Mouse (Mus musculus) kidney, adult 9 months (tissue): Measurements from ENCODE around the gene Spag4.
A peak's percentile ranks its signal among the peaks of the same experiment; 100 is the strongest.

ENCODE experiments used
- DNase-seq: peaks from one replicate; pipeline ENCODE4 v3.0.0; 2022

Gene Spag4

DNA sequence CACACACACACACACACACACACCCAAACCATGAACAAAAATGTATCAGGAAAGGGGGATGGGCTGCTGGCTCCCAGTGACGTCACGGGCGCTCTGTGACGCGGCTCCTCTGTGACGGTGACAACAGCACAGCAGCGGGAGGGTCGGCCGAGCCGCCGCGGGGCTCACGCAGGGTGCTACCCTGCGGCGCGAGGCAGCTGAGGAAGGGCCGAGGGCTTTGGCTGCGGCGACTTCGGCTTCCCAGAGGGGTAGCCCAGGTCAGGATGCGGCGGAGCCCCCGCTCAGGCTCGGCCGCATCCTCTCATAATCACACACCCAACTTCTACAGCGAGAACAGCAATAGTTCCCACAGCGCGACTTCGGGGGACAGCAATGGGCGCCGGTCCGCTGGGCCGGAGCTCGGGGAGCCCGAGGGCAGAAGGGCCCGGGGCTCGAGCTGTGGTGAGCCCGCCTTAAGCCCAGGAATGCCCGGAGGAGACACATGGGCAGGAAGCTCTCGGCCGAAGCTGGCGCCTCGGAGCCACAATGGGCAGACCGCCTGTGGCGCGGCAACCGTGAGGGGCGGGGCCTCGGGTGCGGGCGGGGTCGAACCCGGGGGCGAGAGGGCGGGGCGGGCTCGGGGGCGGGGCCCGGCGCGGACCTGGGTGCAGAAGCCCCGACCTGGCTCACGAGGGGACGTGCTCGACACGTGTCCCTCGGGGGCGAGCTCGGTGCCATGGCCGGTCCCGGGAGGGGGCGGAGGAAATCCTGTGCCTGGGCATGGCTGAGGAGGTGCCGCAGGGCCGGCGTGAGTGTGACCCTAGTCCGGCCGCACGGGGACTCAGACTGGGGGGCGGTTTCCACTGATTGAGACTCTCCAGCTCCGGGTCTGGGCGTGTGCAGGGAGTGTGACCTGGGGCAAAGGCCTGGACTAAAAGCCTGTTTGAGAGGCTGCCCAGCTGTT, at the start of gene Spag4:
TSS of gene Spag4 (plus strand) at position 77 of the 943 bp plus-strand sequence.
- DNase-seq, result peak; percentile 75

DNA sequence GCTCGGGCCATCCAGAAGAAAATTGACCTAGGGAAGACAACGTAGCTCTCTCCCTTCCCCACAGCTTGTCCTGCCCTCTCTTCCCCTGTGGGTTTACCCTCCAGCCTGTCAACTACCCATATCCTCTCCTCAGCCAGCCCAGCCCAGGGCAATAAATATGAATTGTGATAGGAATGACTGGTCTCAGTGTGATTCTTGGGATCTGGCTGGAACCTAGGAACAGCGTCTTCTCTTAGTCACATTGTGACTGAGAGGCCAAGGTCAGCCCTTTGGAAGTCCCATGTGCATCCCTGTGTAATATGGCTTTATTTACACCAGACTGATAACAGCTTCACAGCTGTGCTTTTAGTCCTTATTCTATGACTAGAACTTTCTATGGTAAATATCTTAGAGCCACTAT, 46.9 kb upstream of the Spag4 start:
- DNase-seq, result no peak

DNA sequence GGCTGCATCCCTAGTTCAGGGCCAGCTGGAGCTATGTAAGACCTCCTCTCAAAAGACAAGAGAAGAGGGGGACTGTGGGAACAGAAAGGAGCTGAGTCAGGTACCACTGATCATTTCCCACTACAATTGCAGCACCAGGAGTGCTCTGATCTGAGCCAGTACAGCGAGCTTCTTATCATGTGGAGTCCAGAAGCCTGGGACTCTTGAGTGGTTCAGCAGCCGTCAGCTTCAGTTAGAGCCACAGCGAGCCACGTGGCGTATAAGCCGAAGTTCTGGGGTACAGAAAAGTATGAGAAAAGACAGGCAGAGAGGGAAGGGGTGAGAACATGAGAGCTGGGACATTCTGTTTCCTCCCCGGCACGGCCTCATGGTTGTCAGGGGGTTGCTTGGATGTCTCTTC, 43.8 kb upstream of the Spag4 start:
- no peak for DNase-seq

DNA sequence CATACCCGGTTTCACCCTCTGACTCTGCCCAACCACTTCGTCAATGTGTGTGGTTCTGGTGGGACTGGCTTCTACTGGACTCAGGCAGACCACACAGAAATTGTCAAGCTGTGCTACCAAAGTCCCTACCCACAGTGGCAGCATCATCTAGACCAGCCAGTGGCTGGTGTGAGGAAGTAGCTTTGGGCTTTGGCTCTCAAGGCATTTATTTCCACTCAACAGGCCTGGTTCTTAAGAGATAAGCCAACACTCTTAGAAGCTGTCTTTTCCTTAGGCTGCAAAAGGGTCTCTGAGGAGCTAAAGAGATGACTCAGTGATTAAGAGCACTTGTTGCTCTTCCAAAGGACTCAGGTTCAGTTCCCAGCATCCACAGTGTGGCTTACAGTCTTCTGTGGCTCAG, 43.2 kb upstream of the Spag4 start:
- no peak for DNase-seq

DNA sequence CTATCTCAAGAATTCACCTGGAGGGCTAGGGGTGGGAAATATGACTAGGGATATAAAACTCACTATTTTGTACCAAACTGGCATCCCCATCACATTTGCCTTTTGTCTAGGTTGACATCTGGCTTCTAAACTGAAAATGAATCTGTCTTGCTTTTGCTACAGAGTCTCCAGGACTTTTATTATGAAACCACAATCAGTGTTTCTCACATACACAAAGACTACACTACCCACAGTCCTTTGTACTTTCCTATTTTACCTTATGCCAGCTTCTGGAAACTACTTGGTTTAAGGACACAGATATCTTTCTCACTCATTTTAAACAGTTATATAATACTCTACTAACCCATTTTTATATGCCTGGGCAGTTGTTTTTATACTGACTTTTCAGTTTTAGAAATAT, 39.5 kb upstream of the Spag4 start:
- peak; percentile 49 for DNase-seq

DNA sequence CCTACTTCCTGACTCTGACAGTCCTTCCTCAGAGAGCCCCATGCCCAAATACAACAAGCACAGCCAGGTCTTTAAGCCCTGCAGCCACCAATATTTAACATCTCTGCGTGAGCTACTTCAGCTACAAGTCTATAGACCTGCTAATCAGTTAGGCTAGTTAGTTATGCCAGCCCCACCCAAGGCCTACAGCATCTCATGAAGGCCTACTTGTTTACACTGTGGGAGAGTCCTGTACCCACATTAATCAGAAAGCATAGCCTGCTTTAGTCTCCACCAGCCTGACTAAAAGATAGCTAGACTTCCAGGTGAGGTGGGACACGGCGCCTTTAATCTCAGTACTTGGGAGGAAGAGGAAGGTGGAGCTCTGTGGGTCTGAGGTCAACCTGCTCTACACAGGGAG, 25.6 kb upstream of the Spag4 start:
- DNase-seq, result no peak

DNA sequence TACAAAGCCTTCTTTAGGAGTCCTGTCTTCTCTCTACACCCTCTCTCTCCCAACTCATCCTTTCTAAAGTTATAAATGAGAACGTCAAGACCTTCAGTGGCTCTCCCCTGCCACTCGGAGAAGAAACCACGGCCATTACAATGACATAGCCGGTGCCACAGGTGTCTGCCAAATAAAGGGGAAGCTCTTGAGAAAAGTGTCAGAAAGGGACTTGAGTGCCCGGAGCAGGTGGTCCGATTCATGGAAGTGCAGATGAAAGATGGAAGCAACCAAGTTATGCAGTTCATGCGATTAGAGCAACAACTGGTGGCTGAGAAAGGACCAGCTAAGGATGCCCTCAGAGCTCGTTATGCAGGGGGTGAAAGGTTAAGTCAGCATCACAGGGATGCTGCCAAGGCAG, 22.1 kb upstream of the Spag4 start:
- no peak for DNase-seq

DNA sequence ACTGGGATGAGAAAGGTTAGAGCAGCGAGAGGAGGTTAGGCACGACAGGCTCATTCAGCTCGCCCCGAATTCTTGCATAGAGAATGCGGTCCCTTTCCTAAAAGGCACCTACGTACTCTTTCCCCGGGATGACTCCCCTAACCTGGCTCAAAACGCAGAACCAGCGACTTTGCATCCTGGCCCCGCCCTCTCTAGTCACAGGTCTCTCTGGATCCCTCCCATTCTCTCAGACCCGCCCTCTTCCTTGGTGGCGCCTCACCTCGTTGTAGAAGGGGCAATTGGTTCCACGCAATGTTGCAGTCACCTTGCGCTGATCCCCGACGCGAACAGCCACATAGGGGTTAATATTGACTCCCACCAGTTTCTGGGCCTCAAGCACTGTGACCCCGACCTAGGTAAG, 17.0 kb upstream of the Spag4 start:
- no peak for DNase-seq

DNA sequence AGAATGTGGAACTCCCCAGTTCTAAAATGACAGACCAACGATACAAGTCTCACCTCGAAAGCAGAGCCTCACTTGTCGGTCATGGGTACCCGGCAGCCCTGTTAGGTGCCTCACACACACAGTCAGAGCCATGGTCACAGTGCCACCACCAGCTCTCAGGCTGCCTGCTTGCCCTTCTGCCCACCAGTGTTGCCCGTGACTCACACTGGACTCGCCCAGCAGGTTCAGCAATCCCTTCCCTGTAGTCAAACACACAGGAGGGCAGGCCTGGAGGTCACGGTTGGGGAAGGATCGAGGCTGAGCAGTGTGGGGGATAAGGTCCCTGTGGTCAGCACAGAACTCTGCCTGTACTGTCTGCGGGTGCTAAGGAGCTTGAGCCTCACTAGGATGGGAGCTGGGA, 12.2 kb upstream of the Spag4 start, which contains the start of gene Fer1l4:
TSS of gene Fer1l4 (minus strand) at position 132 of the 400 bp plus-strand sequence.
- no peak for DNase-seq

DNA sequence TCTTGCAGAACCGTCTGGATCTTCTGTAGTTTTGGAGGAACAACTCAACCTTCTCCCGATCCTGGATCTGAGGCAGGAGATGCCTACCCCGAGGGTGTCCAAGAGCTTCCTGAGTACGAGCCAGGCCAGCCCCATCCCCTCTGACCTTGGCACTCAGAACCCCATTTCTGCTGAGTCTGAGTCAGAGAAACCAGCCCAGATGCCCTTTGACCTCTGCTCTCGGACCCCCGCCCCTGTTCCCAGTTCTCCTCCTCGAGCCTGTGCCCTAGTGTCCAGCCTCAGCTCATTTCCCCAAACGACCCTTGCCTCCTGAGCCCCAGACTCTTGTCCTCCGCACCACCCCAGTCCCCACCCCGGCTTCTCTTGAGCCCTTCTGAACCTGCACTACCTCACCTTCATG, 1.2 kb downstream of the Spag4 start:
- peak; percentile 33 for DNase-seq

DNA sequence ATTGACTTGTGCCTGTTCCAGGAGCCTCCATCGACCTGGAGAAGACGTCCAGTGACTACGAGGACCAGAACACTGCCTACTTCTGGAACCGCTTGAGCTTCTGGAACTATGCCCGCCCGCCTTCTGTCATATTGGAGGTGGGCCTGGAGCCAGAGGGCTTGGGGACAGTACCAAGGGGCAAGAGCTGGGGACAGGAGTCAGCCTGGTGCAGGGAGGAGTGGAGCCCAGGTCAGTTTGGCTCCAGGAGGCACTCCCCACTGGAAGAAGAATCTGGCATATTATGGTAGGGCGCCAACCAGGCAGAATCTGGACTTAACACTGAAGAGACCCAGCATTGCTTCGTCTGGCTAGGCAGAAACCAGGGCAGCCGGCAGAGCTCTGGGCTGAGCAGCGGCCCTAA, 2.9 kb downstream of the Spag4 start:
- DNase-seq, result peak; percentile 25

DNA sequence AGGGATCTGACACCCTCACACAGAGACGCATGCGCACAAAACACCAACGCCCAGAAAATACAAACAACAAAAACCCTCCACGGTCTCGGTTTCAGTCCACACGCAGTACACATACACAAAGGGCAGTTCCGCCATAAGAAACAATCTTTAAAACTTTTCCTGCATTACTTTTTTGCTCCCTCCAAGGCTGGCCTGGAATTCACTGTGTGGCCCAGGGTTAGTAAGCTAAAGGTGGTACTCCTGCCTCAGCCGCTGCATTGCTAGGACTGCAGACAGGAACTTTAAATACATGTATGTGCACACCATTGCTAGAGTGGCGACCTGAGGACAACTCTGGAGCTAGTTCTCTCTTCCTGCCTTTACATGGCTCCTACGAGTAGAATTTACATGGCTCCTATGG, 6.3 kb downstream of the Spag4 start:
- no peak for DNase-seq

DNA sequence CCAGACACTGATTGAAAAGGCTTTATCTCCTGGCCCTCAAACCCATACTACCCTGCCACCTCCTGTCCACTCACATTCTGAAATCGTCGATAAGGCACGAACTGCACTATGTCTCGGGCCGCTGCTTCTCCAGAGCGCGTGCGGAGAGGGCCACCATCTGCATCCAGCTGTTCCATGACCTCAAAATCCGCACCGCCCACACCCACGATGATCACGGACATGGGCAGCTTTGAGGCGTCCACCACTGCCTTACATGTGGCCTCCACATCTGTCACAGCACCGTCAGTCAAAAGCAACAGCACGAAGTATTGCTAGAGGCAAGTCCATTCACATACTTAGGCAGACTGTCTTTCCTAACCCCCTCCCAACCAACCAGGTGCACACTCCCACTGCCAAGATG, 8.8 kb downstream of the Spag4 start:
- no peak for DNase-seq

DNA sequence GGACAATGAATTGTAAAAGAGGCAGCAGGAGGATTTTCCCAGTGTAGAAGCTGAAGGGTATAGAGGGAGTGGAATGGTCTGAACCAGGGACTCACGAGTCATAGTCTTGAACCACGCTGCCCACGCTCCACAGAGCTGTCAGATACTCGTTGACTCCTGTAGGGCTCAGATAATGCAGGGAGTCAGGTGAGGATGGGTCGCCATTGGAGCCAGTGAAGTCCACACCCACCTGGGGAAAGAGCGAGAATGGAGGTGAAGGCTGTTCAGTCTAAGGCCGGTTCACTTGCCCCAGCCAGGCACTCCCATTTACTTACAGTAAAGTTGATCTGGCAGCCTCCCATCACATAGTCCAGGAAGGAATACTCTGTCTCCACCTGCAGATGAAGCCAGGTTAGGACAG, 12.5 kb downstream of the Spag4 start:
- peak; percentile 15 for DNase-seq

DNA sequence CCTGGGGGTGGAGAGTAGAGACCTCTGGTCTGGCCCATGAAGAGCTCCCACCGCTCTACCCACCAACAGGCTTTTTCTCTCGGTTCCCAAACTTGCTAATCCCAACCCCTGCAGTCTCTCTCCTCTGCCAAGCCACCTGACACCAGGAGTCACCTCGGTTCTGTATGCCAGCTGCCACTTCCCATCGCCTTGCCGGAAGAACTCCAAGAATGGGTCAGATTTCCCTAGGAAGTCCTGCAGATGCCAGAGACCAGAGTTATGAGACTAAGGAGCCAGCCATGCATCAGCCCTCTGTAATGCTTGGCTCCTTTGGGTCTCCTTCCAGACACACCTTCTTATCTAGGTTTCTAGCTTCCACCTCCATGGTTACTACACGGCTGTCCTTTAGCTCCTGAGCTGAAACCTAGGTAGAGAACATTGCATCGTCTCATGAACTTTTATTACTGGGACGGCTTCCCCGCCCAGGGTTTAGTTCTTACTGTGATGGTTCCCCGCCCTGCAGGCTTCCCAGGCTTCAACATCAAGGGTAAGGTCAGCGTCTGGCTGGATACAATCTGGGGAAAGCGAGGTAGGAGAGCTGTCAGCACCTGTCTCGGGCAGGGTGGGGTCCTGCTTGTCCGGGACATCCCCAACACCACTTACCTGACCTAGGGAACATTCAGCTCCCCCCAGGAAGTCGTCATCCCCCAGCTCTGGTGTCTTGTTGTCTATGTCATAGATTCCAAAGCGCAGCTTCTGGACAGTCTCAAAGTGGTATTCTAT, 13.6 kb downstream of the Spag4 start:
- DNase-seq, result no peak

DNA sequence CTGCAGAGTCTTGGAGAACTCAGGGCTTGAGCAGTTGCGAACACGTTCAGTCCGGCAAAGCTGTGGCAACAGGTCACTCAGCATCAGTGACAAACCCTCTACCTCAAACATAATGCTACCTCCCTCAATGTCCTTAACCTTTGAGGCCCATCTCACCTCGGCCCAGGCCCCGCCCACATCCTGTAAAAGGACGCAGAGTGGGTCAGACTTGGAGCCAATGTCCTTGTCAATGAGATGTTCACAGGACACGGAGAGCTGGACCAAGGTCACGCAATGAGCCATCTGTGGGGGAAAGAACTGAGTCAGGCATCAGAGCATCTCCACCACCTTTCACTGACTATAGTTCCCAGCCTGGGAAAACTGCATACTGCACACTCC, 14.2 kb downstream of the Spag4 start:
- DNase-seq, result no peak

DNA sequence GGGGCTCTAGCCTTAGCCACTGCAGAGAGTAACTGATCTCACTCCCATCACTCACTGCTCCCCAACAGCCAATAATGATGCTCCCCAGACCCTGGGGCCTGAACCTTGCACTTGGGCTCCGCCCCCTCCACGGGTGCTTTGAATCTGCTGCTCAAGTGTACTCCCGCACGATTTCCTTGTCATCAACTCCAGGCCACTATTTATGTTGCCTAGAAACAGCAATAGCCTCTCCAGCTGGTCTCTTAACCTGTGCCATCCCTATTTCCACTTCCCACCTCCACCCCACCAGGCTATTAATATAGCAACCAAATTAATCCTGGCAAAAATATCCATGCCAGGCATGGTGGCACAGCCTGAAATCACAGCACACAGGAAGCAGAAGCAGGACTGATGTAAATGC, 14.7 kb downstream of the Spag4 start:
- no peak for DNase-seq

DNA sequence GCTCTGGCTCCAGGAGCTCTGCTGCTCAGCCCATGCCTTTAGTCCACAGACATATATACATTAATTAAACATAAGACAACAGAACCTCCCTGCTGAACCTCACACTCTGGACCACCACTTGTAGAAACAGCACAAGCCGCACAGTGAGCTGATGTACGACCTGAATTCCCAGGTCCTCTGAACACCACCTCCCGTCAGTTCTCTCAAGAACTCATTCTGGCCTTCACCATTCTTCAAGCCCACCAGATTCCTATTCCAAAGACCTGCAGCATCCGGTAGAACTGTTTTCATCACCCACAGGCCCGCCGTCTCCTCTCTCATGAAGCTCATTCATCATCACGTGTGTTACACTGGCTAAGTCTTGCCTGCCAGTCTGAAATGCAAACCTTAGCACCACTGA, 15.4 kb downstream of the Spag4 start:
- no peak for DNase-seq

DNA sequence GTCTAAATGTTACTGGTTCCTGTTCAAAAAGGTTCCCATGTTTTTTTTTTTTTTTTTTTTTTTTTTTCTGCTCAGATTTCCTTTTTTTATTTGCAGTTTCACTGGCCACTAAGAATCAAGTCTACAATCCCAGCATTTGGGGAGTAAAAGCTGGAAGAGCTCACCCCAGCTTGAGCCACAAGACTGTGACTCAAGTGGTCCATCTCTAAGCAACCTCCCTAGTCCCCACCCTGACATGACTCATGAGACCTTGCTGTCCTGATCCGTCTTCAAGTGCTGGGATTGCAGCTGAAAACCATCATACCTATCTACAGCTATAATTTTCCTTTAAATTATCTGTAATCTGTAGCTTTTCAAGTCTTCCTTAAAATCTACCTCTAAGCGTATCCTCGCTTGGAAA, 19.6 kb downstream of the Spag4 start:
- DNase-seq, result no peak

DNA sequence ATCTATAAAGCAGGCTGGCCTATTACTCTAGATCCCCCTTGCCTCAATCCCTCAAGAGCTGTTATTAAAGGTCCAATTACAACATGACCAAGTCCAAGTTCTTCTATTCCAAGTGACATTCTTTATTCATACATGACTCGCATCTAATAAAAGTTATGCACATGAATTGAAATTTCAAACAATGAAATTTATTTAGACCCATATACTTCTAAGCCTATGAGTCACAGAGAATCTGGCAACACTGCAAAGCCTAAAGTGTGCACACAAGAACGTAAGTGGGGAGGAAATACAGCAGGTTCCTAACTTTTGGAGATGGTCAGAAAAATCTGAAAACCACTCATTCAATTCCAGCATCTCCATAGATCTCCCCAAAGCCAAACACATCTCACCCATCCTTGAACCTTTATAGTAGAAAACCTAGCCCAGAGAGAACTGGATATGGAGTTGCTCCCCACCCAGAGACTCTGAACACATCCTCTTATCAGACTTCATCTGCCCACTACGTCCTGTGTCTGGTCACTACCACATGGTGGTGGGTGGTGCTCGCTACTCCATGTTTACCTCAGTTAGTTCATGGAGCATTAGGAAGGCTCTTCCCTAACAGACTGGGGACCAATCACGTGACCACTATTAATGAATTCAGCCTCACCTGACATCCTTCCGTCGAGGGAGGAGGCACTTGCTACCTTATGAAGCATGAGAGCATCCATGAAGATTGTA, 22.6 kb downstream of the Spag4 start:
- DNase-seq, result no peak

DNA sequence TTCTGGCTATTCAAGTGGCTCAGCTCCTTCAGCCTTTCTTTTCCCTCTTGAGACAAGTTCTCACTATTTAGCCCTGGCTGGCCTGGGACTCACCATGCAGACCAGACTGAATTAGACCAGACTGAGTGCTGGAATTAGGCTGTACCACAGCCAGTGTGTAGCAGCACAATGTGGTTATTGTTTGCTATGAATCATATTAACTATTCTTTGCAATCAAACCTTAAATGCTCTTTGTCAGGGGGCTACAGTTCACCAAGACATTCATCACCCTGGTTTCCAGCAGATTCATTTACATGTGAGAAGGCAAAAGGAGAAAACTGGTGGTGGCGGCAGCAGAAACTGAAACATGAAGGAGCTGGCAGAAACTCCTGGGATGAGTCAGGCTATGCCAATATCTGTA, 24.8 kb downstream of the Spag4 start:
- no peak for DNase-seq

DNA sequence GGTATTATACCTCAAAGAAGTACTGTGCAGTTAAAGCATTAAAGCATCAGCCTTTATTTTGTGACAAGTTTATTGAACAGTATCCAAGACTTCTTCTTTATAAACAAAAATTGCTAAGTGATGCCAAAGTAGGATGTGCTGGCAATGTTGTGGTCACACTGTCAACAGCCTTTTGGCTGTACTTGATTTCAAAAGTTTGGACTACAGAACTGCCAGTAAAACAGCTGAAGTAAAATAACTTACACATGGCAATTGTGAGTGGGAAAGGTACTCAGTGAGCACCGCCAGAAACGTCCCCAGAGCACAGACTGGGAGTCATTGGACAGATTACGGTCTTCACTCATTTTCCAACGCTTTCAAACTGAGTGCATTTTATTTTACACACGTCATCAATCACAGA, 27.0 kb downstream of the Spag4 start:
- DNase-seq, result no peak

DNA sequence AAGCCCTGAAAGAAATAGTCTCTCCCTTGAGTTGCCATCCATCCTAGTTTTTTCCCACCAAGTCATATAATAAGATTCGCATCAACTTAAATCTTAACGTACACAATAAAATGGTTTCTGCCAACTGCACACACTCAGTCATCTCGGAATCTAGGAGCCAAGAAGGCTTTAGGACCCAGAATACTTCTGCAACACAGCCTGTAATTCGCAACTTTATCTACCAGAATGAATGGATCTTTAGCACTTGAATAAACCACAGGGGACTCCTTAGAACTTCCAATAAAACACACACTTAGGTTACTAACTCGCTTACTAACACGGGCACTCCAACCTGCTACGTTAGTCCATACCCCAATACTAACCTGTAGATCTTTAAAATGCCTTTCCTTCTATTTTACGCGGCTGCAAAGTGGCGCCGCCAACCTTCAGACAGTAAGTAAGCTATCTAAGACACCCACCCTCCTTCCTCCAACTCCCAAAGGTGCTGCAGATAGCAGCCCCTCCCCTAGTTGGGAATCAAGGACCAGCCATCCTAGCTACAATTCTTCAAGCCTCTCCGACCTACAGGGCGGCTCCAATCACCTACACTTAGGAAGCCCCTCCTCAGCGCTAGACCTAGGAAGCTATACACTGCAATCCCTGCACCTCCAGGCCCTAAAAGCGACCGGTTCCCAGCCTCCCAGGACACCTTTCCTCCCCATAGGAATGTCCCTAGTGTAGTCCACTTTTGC, 45.8 kb downstream of the Spag4 start:
- peak; percentile 17 for DNase-seq
